Mouse (Mus musculus): ENCODE measurements around the gene Adamts12.

The Adamts12 gene

GRCm38 (mm10) chr15:11159386-11159785 is 94.8 kb downstream of the Adamts12 start:
- DNase-seq (ENCODE audit: low spot score in 2 of 2) = no peak

GRCm38 (mm10) chr15:11160759-11161158 is 96.2 kb downstream of the Adamts12 start:
- DNase-seq (ENCODE audit: low spot score in 2 of 2) = no peak

- DNase-seq (ENCODE audit: low spot score in 2 of 2) = no peak
These were observed 101.3 kb downstream of the Adamts12 start for GRCm38 (mm10) chr15:11165883-11166282.

- no peak for DNase-seq (ENCODE audit: low spot score in 2 of 2)
These were observed 109.4 kb downstream of the Adamts12 start for GRCm38 (mm10) chr15:11173884-11174470.

- DNase-seq (ENCODE audit: low spot score in 2 of 2) = no peak
These were observed 110.3 kb downstream of the Adamts12 start for GRCm38 (mm10) chr15:11174842-11175241.

- DNase-seq (ENCODE audit: low spot score in 2 of 2) = no peak
These were observed 112.9 kb downstream of the Adamts12 start for GRCm38 (mm10) chr15:11177448-11177847.

GRCm38 (mm10) chr15:11179751-11180169 is 115.2 kb downstream of the Adamts12 start:
- DNase-seq (ENCODE audit: low spot score in 2 of 2) = no peak

GRCm38 (mm10) chr15:11186711-11187110 is 122.1 kb downstream of the Adamts12 start:
- no peak for DNase-seq (ENCODE audit: low spot score in 2 of 2)

- no peak for DNase-seq (ENCODE audit: low spot score in 2 of 2)
These were observed 125.9 kb downstream of the Adamts12 start for GRCm38 (mm10) chr15:11190447-11190846.

GRCm38 (mm10) chr15:11192762-11193161 is 128.2 kb downstream of the Adamts12 start:
- DNase-seq (ENCODE audit: low spot score in 2 of 2) = no peak

GRCm38 (mm10) chr15:11197051-11197450 is 132.5 kb downstream of the Adamts12 start:
- DNase-seq (ENCODE audit: low spot score in 2 of 2) = no peak

GRCm38 (mm10) chr15:11198246-11198795 is 133.7 kb downstream of the Adamts12 start:
- DNase-seq (ENCODE audit: low spot score in 2 of 2) = no peak

GRCm38 (mm10) chr15:11203084-11203483 is 138.5 kb downstream of the Adamts12 start:
- DNase-seq (ENCODE audit: low spot score in 2 of 2) = no peak

GRCm38 (mm10) chr15:11204934-11205333 is 140.3 kb downstream of the Adamts12 start:
- DNase-seq (ENCODE audit: low spot score in 2 of 2) = no peak

GRCm38 (mm10) chr15:11210976-11211375 is 146.4 kb downstream of the Adamts12 start:
- DNase-seq (ENCODE audit: low spot score in 2 of 2) = no peak

- DNase-seq (ENCODE audit: low spot score in 2 of 2) = no peak
These were observed 169.5 kb downstream of the Adamts12 start for GRCm38 (mm10) chr15:11233906-11234632.

GRCm38 (mm10) chr15:11240406-11240805 is 175.8 kb downstream of the Adamts12 start:
- DNase-seq (ENCODE audit: low spot score in 2 of 2) = no peak

- DNase-seq (ENCODE audit: low spot score in 2 of 2) = no peak
These were observed 176.7 kb downstream of the Adamts12 start for GRCm38 (mm10) chr15:11241288-11241687.

- DNase-seq (ENCODE audit: low spot score in 2 of 2) = no peak
These were observed 181.8 kb downstream of the Adamts12 start for GRCm38 (mm10) chr15:11246402-11246801.

GRCm38 (mm10) chr15:11279273-11280080 is 214.9 kb downstream of the Adamts12 start:
- no peak for DNase-seq (ENCODE audit: low spot score in 2 of 2)

GRCm38 (mm10) chr15:11280689-11281264 is 216.2 kb downstream of the Adamts12 start:
- no peak for DNase-seq (ENCODE audit: low spot score in 2 of 2)

- no peak for DNase-seq (ENCODE audit: low spot score in 2 of 2)
These were observed 218.6 kb downstream of the Adamts12 start for GRCm38 (mm10) chr15:11283171-11283570.

Measured in urinary bladder, postnatal 36 days (tissue).